Mouse (Mus musculus): ENCODE measurements around the gene Nav2.
A peak's percentile ranks its signal among the peaks of the same experiment; 100 is the strongest.

The Nav2 gene

DNA sequence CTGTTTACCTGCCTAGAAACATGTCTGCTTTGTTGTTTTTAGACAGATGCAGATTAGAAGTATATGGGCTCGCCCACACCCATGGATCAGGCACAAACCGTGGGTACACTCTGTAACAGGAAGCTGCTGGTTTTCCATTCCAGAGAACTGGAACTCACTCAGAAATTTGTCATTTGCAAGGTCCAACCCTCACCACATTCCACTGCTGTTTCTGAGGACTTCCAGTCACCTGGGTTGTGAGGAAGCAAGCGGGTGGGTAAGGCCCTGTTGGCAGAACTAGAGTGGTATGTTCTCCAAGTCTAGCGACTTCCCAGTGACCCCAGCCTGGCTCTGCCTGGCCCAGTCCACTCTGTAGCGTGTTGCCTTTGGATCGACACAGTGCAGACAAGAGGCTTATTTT is 349.6 kb downstream of the Nav2 start:
- no peak for DNase-seq

DNA sequence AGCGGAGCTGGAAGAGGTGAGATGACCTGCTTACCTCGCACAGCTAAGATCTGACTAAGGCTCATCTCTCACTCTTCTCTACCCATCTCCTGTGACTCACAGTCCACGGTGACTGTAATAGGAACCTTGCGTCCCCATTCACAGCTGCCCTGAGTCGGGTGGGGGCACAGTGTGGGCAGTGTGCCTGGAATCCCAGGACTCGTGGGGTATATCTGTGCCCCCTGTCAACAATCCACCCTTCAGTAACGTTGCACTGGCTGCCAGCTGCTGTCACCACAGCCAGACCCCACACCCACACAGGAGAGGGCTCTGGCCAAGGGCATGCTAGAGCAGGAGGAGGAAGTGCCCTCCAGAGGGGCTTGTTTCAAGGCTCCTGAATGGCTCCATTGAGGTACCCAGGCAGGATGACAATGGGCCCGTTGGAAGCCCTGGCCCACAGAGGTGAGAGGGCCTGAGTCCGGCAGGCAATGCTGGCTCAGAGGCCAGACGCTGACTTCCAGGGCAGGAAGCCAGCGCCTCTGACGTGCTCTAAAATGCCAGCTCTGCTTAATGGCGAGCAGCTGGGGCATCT is 353.5 kb downstream of the Nav2 start:
- no peak for DNase-seq

DNA sequence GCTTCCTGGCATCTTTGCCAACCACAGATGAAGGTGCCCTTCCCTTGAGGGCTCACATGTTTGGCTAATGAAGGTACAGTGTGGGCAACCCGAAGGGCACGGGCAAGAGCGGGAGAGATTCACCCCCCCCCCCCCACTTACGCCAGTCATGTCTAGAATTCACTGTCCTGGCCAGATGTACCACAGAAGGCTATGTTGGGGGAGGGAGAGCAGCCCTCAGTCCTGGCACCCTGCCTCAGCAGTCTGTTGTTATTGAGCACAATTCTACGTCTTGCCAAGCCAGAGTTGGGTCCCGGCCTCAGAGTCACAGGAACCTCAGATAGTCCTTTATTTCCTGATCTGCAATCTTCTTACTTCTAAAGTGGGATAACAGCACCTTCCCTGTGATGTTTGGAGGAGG is 357.9 kb downstream of the Nav2 start:
- DNase-seq, result no peak

GRCm38 (mm10) chr7:49267621-49268325 is 359.3 kb downstream of the Nav2 start:
- DNase-seq, result peak; percentile 56

DNA sequence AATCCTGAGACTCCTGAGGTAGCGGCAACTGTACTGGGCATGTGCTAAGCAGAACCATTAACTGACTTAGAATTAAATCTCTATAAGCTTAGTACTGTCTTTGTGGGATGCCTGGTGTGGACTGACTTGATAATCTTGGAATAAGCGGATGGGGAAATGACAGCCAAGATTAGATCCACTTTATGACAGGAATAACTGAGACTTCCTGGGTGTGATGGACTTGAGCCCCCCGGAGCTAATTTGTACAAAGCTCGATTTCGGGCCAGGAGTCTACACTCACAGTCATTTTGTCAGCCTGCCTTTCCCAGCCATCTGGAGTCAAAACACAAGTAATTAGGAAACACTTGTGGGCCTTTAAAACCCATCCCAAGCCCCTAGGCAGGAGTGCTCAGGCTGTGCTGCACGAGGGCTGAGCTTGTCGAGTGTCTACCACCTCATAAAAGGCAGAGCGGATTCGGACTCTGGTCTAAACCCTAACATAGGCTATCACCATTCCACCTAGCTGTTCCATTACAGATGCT is 359.9 kb downstream of the Nav2 start:
- no peak for DNase-seq

GRCm38 (mm10) chr7:49270855-49271254 is 362.3 kb downstream of the Nav2 start:
- no peak for DNase-seq

DNA sequence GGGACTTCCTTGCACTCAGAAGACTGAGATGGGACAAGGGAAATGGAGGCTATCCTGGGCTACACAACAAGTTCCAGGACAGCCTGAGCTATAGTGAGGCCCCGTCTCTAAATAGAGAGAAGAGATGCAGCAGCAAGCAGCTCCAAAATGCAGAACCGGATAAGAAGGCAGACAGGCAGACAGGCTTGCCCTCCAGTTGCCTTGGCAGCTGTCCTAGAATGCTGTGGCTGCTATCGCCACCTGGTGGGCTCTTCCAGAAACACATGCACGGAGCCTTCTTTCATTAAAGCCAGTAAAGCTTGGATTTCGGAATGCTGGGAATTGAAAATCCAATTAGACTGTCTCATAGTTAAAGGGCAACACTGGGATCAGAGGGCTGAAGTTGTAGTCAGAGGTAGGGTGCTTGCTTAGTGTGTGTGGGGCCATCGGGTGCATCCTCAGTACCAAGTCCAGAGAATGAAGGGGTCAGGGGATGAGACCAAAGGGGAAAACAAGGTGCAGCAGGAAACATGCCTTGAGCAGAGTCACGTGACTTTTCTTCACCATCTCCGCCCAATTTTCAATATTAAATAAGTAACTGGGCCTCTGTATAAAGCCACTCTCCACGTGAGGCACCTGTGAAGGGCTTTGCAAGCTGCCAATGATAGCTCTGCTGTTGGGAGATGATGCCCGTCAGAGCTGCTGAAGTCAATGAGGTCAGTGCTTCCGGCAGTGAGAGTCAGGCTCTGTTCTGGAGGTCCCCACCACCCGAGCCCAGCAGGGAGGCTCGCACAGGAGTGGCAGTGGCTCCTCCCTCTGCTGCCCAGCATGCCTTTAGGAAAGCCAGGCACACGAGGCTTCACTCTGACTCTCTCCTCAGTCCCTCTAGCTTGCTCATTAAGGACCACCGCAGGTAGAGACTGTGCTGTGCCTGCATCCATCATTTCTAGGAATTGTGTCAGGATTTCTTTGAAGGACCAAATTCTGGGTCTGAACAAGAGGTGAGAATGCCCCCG is 364.2 kb downstream of the Nav2 start:
- DNase-seq, result peak; percentile 76

DNA sequence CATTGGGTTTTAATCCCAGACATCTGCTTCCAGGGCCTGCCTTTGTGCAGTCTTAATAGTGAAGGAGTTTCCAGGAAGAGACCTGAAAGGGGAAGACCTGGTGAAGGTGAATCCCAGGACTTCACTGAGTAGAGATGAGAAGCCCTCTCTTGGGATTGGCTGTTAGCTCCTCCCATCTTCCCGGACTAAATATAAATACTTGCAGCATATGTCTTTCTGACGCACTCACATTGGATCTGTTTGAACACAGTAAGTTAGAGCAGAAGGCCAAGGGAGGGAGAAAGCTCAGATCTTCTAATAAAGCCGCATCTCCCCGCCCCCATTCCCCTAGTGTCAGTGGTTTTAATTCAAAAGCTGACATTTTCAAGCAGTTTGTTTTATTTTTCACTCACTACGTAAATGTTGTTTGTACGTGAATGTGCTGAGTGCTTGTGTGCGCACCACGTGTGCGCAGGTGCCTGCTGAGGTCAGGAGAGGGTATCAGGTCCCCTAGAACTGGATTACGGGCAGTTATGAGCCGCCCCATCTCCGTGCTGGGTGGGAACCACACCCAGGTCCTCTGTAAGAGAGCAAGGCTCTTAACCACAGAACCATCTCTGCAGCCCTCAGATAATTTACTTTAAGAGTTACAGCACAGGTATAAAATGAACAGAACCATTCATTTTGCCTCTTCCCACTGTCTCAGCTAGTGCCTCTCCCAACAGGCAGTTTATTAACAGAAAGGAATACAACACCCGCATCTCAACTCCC is 365.6 kb downstream of the Nav2 start:
- DNase-seq, result no peak

GRCm38 (mm10) chr7:49274676-49275075 is 366.2 kb downstream of the Nav2 start:
- DNase-seq, result no peak

- no peak for DNase-seq
These were observed 367.6 kb downstream of the Nav2 start for GRCm38 (mm10) chr7:49276163-49276562.

GRCm38 (mm10) chr7:49277685-49278084 is 369.2 kb downstream of the Nav2 start:
- no peak for DNase-seq

- DNase-seq, result no peak
These were observed 370.0 kb downstream of the Nav2 start for GRCm38 (mm10) chr7:49278531-49278930.

DNA sequence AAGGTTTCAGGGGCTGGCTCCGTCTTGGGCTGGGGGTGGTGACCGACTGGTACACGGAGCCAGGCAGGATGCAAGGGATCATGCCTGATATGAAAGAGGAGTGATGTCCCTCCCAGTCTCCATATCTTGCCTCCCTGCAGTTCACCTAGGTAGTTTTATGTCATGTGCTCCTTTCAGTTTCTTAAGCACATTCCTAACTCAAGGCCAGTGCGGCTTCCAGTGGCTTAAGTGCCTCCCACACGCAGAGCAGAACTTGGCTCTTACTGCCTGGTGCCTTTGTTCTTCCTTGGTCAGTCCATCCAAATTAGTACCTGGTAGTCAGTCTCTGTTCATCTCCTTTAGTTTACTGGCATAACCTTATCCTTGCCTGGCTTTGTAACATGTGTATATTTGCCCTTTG is 371.9 kb downstream of the Nav2 start:
- no peak for DNase-seq

- DNase-seq, result no peak
These were observed 373.9 kb downstream of the Nav2 start for GRCm38 (mm10) chr7:49282446-49282845.

DNA sequence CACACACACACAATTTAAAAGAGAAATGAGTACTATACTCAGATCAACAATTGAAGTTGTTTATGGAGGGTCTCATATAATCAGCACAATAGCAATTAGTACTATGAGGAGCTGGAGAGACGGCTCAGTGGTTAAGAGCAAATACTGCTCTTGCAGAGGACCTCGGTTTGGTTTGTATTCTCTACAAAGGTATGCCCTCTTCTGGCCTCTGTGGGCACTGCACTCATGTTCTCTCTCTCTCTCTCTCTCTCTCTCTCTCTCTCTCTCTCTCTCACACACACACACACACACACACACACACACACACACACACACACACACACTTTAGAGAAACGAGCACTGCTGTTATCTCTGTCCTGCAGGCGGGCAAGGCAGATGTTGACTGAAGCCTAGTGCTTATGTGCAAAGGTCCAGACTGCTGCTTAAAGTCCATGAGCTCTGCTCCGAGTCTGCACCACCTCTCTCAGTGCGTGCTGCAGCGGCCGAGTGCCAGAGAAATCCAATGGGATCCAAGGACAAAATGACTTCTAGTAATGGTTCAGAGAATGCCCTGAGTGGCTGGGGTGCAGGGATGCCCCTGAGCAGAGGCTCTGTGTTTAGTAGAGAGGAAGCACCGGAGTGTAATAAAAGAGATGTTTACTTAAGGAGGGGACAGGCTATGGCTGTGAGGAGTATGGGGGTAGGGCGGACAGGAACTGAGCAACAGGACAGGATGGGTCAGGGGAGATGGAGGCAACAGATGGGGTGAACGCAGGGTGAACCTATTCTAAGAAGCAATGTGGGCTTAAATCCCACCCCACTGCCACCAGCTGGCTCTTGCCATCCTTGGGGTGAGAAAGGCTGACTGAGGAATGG is 375.2 kb downstream of the Nav2 start:
- no peak for DNase-seq

DNA sequence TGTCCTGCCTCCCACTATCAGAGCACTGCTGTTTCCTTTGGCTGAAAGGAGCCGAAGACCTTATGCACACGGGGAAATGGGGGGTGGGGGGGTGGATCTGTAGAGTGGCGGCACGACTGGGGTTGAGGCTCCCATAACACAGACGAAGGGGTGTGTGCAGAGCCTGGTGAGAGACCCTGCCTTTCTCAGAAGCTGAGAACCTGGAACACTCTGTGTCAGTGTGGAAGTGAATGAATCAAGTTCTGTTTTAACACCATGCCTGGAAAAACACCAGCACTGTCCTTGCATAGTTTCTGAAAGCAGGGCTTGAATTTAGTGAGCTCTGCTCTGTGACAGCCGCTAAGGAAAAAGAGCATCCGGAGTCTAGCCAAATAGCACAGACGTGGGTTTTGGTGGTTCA is 379.7 kb downstream of the Nav2 start:
- DNase-seq, result no peak

DNA sequence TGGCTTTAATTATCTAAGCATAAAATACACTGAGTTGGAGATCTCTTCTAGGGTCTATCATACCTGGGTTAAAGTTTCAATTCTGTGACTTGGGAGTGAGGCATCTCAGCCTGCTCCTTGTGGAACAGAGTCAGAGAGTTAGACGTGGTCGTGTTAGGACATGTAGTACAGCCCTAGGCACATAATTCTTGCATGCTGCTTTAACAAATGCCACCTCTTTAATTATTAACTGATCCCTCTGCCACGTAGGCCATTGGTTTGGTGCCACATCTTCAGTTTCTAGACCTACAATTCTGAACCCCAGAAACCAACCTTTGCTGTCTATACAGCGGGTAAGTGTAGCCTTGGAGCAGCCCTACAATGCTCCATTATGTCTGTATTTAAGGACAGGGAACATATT is 381.8 kb downstream of the Nav2 start:
- DNase-seq, result no peak

DNA sequence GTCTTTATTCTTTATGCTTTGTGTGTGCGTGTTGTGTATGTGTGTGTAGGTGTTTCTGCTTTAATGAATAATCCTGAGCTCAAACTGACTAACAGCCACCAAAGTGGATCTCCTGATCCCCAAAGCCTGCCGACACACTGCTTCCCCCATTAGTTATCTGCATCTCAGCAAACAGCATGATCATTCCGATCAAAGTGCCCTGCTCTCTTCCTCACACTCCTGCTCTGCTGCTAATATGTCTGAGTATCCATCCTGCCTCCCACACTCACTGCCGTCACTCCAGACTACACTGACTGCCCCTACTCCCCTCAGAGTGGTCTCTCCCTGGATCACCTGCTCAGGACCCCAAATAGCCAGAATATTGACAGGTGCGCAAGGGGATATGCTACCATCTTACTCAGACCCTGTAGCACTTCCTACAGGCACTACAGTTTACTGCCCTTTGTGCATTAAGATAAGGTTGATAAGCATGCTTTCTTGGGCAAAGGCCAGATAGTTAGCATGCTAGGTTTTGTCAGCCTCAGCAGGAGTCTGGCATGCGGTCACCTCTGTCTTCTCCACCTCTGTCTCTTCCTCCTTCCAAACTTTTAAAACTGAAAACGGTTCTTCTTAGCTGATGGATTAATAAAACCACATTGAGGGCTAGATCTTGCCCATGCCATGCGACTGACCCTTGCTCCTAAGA is 382.8 kb downstream of the Nav2 start:
- no peak for DNase-seq

DNA sequence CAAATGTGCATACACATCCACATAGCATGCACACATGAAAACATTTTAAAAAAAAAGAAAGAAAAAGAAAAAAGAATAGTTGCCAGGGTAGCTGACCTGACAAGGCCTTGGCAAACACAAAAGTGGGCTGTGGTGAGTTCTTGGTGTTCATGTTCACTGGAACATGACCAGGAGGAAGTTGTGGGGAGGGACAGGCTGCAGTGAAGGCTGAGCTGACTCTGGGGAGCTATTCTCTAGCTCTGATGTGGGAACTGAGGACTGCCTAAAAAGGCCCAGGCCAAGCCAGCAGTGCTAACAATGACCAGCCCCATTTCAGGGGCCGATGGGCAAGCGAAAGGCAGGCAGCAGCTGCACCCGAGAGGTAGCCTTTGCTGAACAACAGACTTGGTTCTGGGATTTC is 388.6 kb downstream of the Nav2 start:
- no peak for DNase-seq

DNA sequence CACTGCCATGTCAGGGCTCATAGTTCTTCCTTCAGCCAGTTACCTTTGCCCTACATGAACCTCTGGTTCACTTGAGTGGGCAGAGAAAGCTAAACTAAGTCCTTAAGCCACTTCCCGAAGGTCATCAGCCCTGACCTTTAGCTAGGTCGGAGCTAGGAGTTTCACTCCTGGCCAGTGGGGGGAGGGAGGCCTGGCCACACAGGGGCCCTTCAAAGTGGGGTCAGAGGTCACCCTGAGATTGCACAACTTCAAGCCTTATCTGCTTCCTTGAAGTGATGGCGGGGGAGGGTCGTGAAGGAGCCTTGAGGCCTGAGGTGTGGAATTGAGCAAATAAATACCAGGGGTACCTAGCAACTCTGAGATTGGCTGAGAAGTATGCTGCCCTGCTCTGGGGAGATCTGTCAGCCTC is 389.9 kb downstream of the Nav2 start:
- no peak for DNase-seq

GRCm38 (mm10) chr7:49301487-49301886 is 393.0 kb downstream of the Nav2 start:
- DNase-seq, result no peak

Measured in right cerebral cortex, postnatal 14 days (tissue).